Mouse (Mus musculus): ENCODE data around the gene Rgl1. TPM values are rescaled to one million over a fixed set of nuclear protein-coding genes. Genes with fewer than 3 reads are reported as not detected.

The Rgl1 gene
- polyA plus RNA-seq, 1 experiment: 7.1 TPM

DNA sequence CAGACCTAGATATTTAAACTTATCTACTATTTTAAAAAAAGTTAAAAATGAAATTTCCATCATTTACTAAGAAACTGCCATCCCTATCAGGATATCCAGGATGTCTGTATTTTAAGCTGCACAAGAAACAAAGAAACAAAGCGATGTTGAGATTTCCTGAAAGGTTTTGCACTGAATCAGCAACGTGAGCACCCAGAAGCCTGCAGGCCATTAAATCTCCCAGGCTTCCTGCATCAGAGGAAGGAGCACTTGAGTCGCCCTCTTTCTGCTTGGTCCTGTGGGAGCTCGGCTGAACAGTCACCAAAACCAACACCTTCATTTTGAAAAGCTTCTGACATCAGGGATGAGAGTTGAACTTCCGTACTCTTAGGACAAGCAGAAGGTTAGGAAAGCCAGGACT, 187.2 kb downstream of the Rgl1 start:
- H3K36me3 ChIP-seq (ENCODE audit: control insufficient read depth, insufficient read depth, low read length): no peaks in the 10 kb centered on the region
- DNase-seq: no peak
- H3K27me3 ChIP-seq (ENCODE audit: control insufficient read depth, insufficient read depth, low read length): no peaks in the 10 kb centered on the region
- no peak overlapping the region for H3K27ac ChIP-seq (ENCODE audit: control insufficient read depth, insufficient read depth, low read length)
- peaks cover 9% of the 10 kb centered on the region for H3K4me1 ChIP-seq (replicated peaks; ENCODE audit: control insufficient read depth, insufficient read depth, low read length)
- TF ChIP-seq CTCF (IDR thresholded peaks at IDR 0.05; ENCODE audit: borderline replicate concordance, control insufficient read depth, extremely low read depth, insufficient read depth, low read length, poor library complexity) (no peak), POLR2A (IDR thresholded peaks at IDR 0.05; ENCODE audit: control insufficient read depth, extremely low read depth, insufficient read depth, low read length, poor library complexity) (no peak)
- 84% methylated on average over 5 of the region's 5 CpGs for WGBS
- no peak overlapping the region for H3K4me3 ChIP-seq (ENCODE audit: control insufficient read depth, insufficient read depth, low read length)

DNA sequence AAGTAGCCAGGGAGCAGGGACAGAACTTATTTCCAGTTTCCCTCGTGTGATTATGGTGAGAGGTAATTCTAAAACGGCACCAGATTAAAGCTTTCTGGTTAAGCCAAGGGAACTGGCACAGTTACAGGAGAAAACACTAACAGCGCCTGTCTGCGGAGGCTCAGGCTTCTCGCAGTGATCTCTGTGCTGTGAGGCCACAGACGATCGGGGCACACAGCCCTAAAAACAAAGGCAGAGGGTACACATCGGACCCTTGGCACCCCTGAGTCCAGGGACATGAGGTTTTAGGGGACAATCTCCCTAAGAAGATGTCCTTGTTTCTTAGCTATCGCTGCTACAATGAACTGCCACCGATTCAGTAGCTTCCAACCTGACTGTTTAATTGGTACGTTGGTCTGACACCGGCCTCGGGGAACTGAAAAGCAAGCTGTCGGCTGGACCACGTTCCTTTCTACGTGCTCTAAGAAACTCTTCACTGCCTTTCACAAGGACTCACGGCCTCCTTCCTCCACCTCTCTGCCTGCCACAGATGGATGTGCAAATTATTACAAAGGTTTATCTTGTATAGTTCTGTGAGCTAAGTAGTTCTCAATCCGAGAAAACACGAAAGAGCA, 187.9 kb downstream of the Rgl1 start:
- peaks cover 14% of the 10 kb centered on the region for H3K4me1 ChIP-seq (replicated peaks; ENCODE audit: control insufficient read depth, insufficient read depth, low read length)
- TF ChIP-seq CTCF (IDR thresholded peaks at IDR 0.05; ENCODE audit: borderline replicate concordance, control insufficient read depth, extremely low read depth, insufficient read depth, low read length, poor library complexity) (no peak), POLR2A (IDR thresholded peaks at IDR 0.05; ENCODE audit: control insufficient read depth, extremely low read depth, insufficient read depth, low read length, poor library complexity) (no peak)
- H3K27ac ChIP-seq (ENCODE audit: control insufficient read depth, insufficient read depth, low read length): no peak overlapping the region
- H3K27me3 ChIP-seq (ENCODE audit: control insufficient read depth, insufficient read depth, low read length): no peaks in the 10 kb centered on the region
- H3K4me3 ChIP-seq (ENCODE audit: control insufficient read depth, insufficient read depth, low read length): no peak overlapping the region
- WGBS: 91% methylated on average over 19 of the region's 19 CpGs
- H3K36me3 ChIP-seq (ENCODE audit: control insufficient read depth, insufficient read depth, low read length): no peaks in the 10 kb centered on the region
- no peak for DNase-seq

DNA sequence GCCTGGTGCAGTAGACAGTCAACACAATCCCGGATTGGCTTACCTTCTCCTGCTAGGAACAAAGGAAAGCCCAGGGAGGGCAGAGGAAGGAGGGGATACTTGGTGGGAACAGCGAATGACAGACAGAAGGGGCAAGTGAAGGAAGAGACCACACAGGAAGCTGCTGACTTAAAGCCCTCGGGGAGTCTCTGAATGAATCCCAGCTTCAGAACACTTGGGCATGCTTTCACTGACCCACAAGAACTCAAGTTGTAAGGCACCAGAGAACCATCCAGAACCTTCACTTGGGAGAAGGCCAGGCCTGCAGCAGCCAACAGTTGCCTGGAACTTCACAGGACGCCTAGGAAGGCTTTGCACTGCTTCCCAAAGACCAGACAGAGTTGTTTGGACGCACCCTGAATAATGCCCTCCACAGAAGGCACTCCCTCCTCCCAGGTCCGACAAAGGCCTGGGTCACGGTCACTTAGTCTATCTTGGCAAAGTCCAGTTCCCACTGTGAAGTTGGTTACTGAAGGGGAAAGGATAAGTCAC, 189.5 kb downstream of the Rgl1 start:
- WGBS: 81% methylated on average over 7 of the region's 7 CpGs
- Histone ChIP-seq H3K4me3 (ENCODE audit: control insufficient read depth, insufficient read depth, low read length) (no peak overlapping the region), H3K4me1 (replicated peaks; ENCODE audit: control insufficient read depth, insufficient read depth, low read length) (peaks cover 19% of the 10 kb centered on the region), H3K36me3 (ENCODE audit: control insufficient read depth, insufficient read depth, low read length) (no peaks in the 10 kb centered on the region), H3K27ac (ENCODE audit: control insufficient read depth, insufficient read depth, low read length) (no peak overlapping the region), H3K27me3 (ENCODE audit: control insufficient read depth, insufficient read depth, low read length) (no peaks in the 10 kb centered on the region)
- no peak for TF ChIP-seq POLR2A (IDR thresholded peaks at IDR 0.05; ENCODE audit: control insufficient read depth, extremely low read depth, insufficient read depth, low read length, poor library complexity)
- TF ChIP-seq CTCF (IDR thresholded peaks at IDR 0.05; ENCODE audit: borderline replicate concordance, control insufficient read depth, extremely low read depth, insufficient read depth, low read length, poor library complexity): no peak
- DNase-seq: no peak

DNA sequence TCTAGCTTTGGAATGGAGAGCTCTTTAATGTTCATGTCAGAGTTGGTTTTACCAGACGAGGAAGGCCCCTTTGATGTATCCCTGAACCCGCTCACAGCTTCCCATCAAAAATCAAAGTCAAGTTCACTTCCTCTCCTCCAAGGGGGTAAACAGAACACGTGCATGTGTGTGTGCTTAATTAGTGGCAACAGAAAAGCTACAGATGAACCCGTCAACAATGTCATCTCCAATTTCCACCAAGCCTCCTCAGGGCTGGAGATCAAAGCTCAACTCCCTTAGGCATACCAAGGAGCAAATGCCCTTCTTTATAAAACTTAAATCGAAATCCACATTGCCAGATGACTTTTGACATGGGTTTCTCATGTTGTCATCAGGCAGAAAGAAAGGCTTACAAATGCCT, 191.1 kb downstream of the Rgl1 start:
- Histone ChIP-seq H3K36me3 (ENCODE audit: control insufficient read depth, insufficient read depth, low read length) (no peaks in the 10 kb centered on the region), H3K27ac (ENCODE audit: control insufficient read depth, insufficient read depth, low read length) (no peak overlapping the region), H3K27me3 (ENCODE audit: control insufficient read depth, insufficient read depth, low read length) (no peaks in the 10 kb centered on the region), H3K4me3 (ENCODE audit: control insufficient read depth, insufficient read depth, low read length) (no peak overlapping the region), H3K4me1 (replicated peaks; ENCODE audit: control insufficient read depth, insufficient read depth, low read length) (peaks cover 19% of the 10 kb centered on the region)
- no peak for TF ChIP-seq POLR2A (IDR thresholded peaks at IDR 0.05; ENCODE audit: control insufficient read depth, extremely low read depth, insufficient read depth, low read length, poor library complexity)
- TF ChIP-seq CTCF (IDR thresholded peaks at IDR 0.05; ENCODE audit: borderline replicate concordance, control insufficient read depth, extremely low read depth, insufficient read depth, low read length, poor library complexity): no peak
- DNase-seq: no peak
- 28% methylated on average over 5 of the region's 5 CpGs for WGBS

DNA sequence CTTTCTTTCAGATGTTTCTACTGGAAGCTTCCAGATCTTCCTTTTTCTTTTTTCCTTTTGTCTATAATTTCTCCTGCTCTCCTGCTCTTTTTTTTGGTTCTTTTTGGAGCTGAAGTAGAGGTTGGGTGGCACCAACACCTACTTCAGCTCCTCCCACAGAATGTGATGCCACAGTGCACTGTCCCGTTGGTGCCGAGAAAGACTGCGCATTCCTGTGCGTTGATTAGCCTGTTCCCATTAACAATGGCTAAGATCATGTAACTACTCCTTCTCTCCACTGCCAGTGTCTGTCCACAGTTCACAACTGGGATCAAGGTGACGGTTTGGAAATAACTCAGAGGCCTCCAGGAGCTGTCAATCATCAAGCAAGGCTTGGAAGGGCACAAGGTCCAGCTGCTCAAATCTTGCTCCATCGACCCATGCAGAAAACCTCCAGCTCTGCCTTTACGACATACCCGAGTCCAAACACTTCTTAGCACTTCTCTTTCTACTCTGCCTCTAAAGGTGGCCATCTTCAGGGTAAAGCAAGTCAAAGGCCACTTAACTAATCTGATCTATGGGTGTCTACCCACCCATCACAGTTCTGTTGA, 192.6 kb downstream of the Rgl1 start:
- no peak overlapping the region for H3K27ac ChIP-seq (ENCODE audit: control insufficient read depth, insufficient read depth, low read length)
- no peaks in the 10 kb centered on the region for H3K27me3 ChIP-seq (ENCODE audit: control insufficient read depth, insufficient read depth, low read length)
- H3K36me3 ChIP-seq (ENCODE audit: control insufficient read depth, insufficient read depth, low read length): no peaks in the 10 kb centered on the region
- WGBS: 90% methylated on average over 8 of the region's 8 CpGs
- TF ChIP-seq CTCF (IDR thresholded peaks at IDR 0.05; ENCODE audit: borderline replicate concordance, control insufficient read depth, extremely low read depth, insufficient read depth, low read length, poor library complexity) (no peak), POLR2A (IDR thresholded peaks at IDR 0.05; ENCODE audit: control insufficient read depth, extremely low read depth, insufficient read depth, low read length, poor library complexity) (no peak)
- no peak for DNase-seq
- no peak overlapping the region for H3K4me3 ChIP-seq (ENCODE audit: control insufficient read depth, insufficient read depth, low read length)
- peaks cover 19% of the 10 kb centered on the region for H3K4me1 ChIP-seq (replicated peaks; ENCODE audit: control insufficient read depth, insufficient read depth, low read length)

DNA sequence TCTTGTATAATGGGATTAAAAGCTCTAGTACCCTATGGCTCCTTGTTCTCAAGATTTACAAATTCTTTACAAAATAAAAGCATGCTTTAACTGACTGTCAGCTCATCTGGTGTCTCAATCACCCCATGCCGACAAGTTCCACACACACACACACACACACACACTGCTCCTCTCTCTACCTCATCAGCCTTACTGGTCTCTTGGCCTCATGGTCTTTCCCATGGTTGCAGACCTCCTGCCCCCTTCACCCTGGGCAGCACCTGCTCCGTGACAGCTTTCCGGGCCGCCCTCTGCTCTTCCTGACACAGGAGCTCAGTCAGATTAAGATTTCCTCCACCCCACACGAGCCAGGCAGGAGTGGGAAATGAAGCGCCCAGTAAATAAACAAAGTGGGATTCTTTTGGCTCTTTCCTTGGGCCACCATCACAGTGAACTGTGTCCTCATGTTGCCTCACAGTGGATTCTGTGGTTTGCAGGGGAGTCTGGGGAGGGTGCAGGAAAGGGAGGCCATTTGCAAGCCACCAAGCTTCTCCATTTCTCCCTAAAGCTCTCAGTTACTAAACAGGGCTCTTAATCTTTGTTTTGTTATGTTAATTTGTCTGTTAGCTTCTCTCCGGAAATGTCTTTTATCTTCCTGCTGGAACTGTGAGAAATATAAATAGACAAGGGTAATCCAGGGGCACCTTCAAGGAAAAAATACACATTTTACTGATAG, 193.2 kb downstream of the Rgl1 start:
- peaks cover 19% of the 10 kb centered on the region for H3K4me1 ChIP-seq (replicated peaks; ENCODE audit: control insufficient read depth, insufficient read depth, low read length)
- DNase-seq: no peak
- no peak overlapping the region for H3K27ac ChIP-seq (ENCODE audit: control insufficient read depth, insufficient read depth, low read length)
- no peak overlapping the region for H3K4me3 ChIP-seq (ENCODE audit: control insufficient read depth, insufficient read depth, low read length)
- TF ChIP-seq POLR2A (IDR thresholded peaks at IDR 0.05; ENCODE audit: control insufficient read depth, extremely low read depth, insufficient read depth, low read length, poor library complexity) (no peak), CTCF (IDR thresholded peaks at IDR 0.05; ENCODE audit: borderline replicate concordance, control insufficient read depth, extremely low read depth, insufficient read depth, low read length, poor library complexity) (no peak)
- 44% methylated on average over 7 of the region's 7 CpGs for WGBS
- no peaks in the 10 kb centered on the region for H3K36me3 ChIP-seq (ENCODE audit: control insufficient read depth, insufficient read depth, low read length)
- H3K27me3 ChIP-seq (ENCODE audit: control insufficient read depth, insufficient read depth, low read length): no peaks in the 10 kb centered on the region
